Comparison of ENCODE assay signal across 10 mouse cellular contexts in genomic region chr17:28419636-28420035, GRCm38 (mm10). TPM values are rescaled to one million over a fixed set of nuclear protein-coding genes. Genes with fewer than 3 reads are reported as not detected.
DNase-seq lines count a peak whose midpoint lies in the region; ATAC-seq and TF ChIP-seq lines count a peak whose summit lies in the region.
"Had no signal": no experiment of that assay in that cellular context is flagged by ENCODE, and none has a peak within 500 bp of the region (broad histone marks: within the 10 kb centered on the region; RNA-seq: fewer than 3 reads in every experiment).

No protein-coding gene starts in this region.

- H3K27ac ChIP-seq in testis, adult 2 months (ENCODE audit: control insufficient read depth, insufficient read depth, low read depth, low read length): peak overlapping the region; percentile 22
- no peak overlapping the region for H3K27ac ChIP-seq in midbrain, embryonic 15.5 days

- no peak for TF ChIP-seq POLR2A in testis, adult 2 months (IDR thresholded peaks at IDR 0.05; ENCODE audit: control insufficient read depth, low read depth, low read length)

- H3K9me3 ChIP-seq in midbrain, embryonic 15.5 days: no peaks in the 10 kb centered on the region

- H3K27me3 ChIP-seq in testis, adult 2 months (ENCODE audit: control insufficient read depth, insufficient read depth, low read length): no peaks in the 10 kb centered on the region
- no peaks in the 10 kb centered on the region for H3K27me3 ChIP-seq in midbrain, embryonic 15.5 days (replicated peaks)

- H3K36me3 ChIP-seq in testis, adult 2 months (ENCODE audit: control insufficient read depth, insufficient read depth, low read length): no peaks in the 10 kb centered on the region; the same call in 1 of the 2 replicates
- no peaks in the 10 kb centered on the region for H3K36me3 ChIP-seq in midbrain, embryonic 15.5 days (replicated peaks)

- no peak for TF ChIP-seq CTCF in testis, adult 2 months (IDR thresholded peaks at IDR 0.05; ENCODE audit: control insufficient read depth, insufficient read depth, insufficient replicate concordance, low read depth, low read length)

- no peak overlapping the region for H3K4me3 ChIP-seq in testis, adult 2 months (ENCODE audit: control insufficient read depth, low read depth, low read length)
- no peak overlapping the region for H3K4me3 ChIP-seq in midbrain, embryonic 15.5 days

- H3K4me2 ChIP-seq in midbrain, embryonic 15.5 days: no peak overlapping the region

- no peak for DNase-seq in testis, postnatal 10 days (ENCODE audit: low spot score)
- peak; percentile 27 for DNase-seq in heart, adult 8-10 months (ENCODE audit: low spot score)
- peak; percentile 53 for DNase-seq in kidney, postnatal 14 days
- peak; percentile 68 for DNase-seq in urinary bladder, postnatal 14 days (ENCODE audit: low spot score)
- DNase-seq in left cerebral cortex, adult 8-10 months (ENCODE audit: low spot score in 2 of 2): no peak
- DNase-seq in right cerebral cortex, adult 2 months (ENCODE audit: low spot score in 2 of 2): no peak
- DNase-seq: thymus, adult 18-20 months had no signal

- H3K9ac ChIP-seq in midbrain, embryonic 15.5 days: no peak overlapping the region

- WGBS in midbrain, embryonic 15.5 days: 77% methylated on average over 6 of the region's 6 CpGs

- peaks cover 16% of the 10 kb centered on the region for H3K4me1 ChIP-seq in testis, adult 2 months (ENCODE audit: control insufficient read depth, insufficient read depth, low read length)
- no peaks in the 10 kb centered on the region for H3K4me1 ChIP-seq in midbrain, embryonic 15.5 days

- no peak for ATAC-seq in midbrain, embryonic 15.5 days (replicated peaks)

RNA-seq across cellular contexts. Expression of gene Tulp1, which starts 54.6 kb away (rescaled TPM):
- 0.12 and 0.36 TPM in 2 replicates for polyA plus RNA-seq in testis, adult 2 months (2012; rRNA removed)
- total RNA-seq in heart, adult 8-10 months (2022): not detected
- total RNA-seq in left cerebral cortex, adult 8-10 months (2022): under 1 TPM in 1 of 4 experiments, not detected in 3; 0.27 TPM
- polyA plus RNA-seq in midbrain, embryonic 15.5 days (2015; fragmentation: Nextera tagmentation; extraction: Ambion mirVana): 1.3 and 1.9 TPM in 2 replicates
- total RNA-seq: neutrophil, adult 5-6 weeks had no signal

Comparison
In these comparisons a context has a peak if more than half of its experiments do, and no peak if none do; other contexts are left out.
1. DNase-seq: peak in heart, adult 8-10 months (single experiment), kidney, postnatal 14 days (single experiment) and urinary bladder, postnatal 14 days (single experiment); none in testis, postnatal 10 days (single experiment), left cerebral cortex, adult 8-10 months (0 of 2) and right cerebral cortex, adult 2 months (0 of 2).